Mouse (Mus musculus): ENCODE measurements around the gene Hes1. TPM values are rescaled to one million over a fixed set of nuclear protein-coding genes. Genes with fewer than 3 reads are reported as not detected.

Hes1 gene
- total RNA-seq, 1 experiment from 2014 or later = 37.9 TPM

DNA sequence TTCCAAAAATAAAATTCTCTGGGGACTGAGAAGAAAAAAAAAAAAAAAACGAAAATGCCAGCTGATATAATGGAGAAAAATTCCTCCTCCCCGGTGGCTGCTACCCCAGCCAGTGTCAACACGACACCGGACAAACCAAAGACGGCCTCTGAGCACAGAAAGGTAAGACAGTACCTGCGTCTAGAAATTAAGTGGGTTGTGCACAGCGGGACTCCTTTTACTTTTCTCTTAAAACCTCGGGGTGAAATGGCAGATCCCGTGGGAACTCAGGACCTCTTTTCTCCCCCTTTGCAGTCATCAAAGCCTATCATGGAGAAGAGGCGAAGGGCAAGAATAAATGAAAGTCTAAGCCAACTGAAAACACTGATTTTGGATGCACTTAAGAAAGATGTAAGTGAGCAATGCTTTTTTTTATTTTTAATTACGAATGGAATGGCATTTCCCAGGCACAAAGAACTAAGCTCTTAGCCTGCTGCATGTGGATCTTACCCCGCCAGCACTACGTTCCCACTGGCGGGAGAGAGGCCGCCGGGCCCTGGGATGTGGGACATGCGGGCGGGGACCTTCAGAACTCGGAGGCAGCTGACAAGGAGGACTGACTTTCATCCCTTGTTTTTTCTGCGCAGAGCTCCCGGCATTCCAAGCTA is 1.5 kb downstream of the Hes1 start:
- ATAC-seq (replicated peaks in 1 of 2; ENCODE audit: insufficient read depth in 1 of 2, low FRiP score in 2 of 2, low TSS enrichment in 1 of 2, low read depth in 1 of 2, poor library complexity in 2 of 2, severe bottlenecking in 2 of 2) = no peak

DNA sequence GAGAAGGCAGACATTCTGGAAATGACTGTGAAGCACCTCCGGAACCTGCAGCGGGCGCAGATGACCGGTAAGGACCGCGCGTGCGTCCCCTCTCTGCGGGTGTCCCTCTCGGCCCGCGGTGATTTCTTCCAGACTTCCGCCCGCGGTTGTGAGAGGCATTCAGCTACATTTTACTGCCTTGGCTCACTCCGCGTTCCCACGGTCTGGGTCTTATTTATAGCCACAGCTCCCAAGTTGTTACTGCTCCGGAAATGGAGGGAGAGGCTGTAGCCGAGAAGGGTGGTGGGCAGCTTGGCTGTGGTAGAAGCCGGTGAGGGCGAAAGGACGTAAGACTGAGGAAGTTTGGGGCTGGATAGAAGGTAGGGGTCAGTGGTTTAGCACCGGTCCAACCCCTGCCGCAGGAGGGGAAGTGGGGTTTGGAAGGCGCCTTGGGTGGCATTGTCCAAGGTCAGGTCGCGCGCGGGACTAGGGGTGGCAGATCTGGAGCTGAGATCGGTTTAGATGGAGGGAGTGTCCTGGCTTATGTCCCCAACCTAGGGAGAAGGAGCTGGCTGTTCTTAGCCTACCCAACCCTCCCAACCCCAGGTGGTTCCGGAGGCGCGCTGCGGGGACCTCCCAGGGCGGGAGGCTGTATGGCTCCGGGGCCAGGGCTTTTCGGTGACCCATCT is 2.1 kb downstream of the Hes1 start:
- peak; percentile 19 to 22; a peak in 3 of 4 replicates for ATAC-seq (replicated peaks in 1 of 2; ENCODE audit: insufficient read depth in 1 of 2, low FRiP score in 2 of 2, low TSS enrichment in 1 of 2, low read depth in 1 of 2, poor library complexity in 2 of 2, severe bottlenecking in 2 of 2)

- peak; percentile 2 to 40; a peak in 3 of 4 replicates for ATAC-seq (replicated peaks in 1 of 2; ENCODE audit: insufficient read depth in 1 of 2, low FRiP score in 2 of 2, low TSS enrichment in 1 of 2, low read depth in 1 of 2, poor library complexity in 2 of 2, severe bottlenecking in 2 of 2)
Measured at GRCm38 (mm10) chr16:30066852-30067301, 2.7 kb downstream of the Hes1 start.

GRCm38 (mm10) chr16:30068041-30069020 is 4.1 kb downstream of the Hes1 start:
- ATAC-seq (replicated peaks in 1 of 2; ENCODE audit: insufficient read depth in 1 of 2, low FRiP score in 2 of 2, low TSS enrichment in 1 of 2, low read depth in 1 of 2, poor library complexity in 2 of 2, severe bottlenecking in 2 of 2) = no peak

GRCm38 (mm10) chr16:30069580-30069949 is 5.4 kb downstream of the Hes1 start:
- 0 out of 4 replicates have a peak, but pooled peaks of 1 of the 2 experiments have one; percentile 0 for ATAC-seq (replicated peaks in 1 of 2; ENCODE audit: insufficient read depth in 1 of 2, low FRiP score in 2 of 2, low TSS enrichment in 1 of 2, low read depth in 1 of 2, poor library complexity in 2 of 2, severe bottlenecking in 2 of 2)

GRCm38 (mm10) chr16:30069950-30070770 is 6.0 kb downstream of the Hes1 start:
- ATAC-seq (replicated peaks in 1 of 2; ENCODE audit: insufficient read depth in 1 of 2, low FRiP score in 2 of 2, low TSS enrichment in 1 of 2, low read depth in 1 of 2, poor library complexity in 2 of 2, severe bottlenecking in 2 of 2) = 0 out of 4 replicates have a peak, but pooled peaks of 1 of the 2 experiments have one; percentile 15

GRCm38 (mm10) chr16:30070771-30071191 is 6.6 kb downstream of the Hes1 start:
- no peak for ATAC-seq (replicated peaks in 1 of 2; ENCODE audit: insufficient read depth in 1 of 2, low FRiP score in 2 of 2, low TSS enrichment in 1 of 2, low read depth in 1 of 2, poor library complexity in 2 of 2, severe bottlenecking in 2 of 2)

GRCm38 (mm10) chr16:30073317-30073716 is 9.1 kb downstream of the Hes1 start:
- no peak for ATAC-seq (replicated peaks in 1 of 2; ENCODE audit: insufficient read depth in 1 of 2, low FRiP score in 2 of 2, low TSS enrichment in 1 of 2, low read depth in 1 of 2, poor library complexity in 2 of 2, severe bottlenecking in 2 of 2)

DNA sequence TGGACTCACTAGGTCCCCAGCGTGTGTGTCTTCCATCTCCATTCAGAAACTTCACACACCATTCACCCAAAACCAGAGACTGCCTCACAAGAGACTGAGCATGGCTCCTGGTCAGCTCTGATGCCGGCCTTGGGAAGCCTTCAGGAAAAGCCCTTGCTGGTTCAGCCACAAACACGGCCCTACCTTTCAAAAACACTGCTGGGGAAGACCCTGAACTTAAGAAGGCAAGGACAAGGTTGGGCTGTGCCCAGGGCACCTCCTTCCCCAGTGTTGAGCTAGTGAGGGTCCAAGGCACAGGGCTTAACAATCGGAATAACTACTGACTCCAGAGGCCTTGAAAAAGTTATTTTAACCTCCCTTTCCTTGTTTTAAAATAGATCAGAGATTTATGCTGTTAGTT is 17.3 kb downstream of the Hes1 start:
- ATAC-seq (replicated peaks in 1 of 2; ENCODE audit: insufficient read depth in 1 of 2, low FRiP score in 2 of 2, low TSS enrichment in 1 of 2, low read depth in 1 of 2, poor library complexity in 2 of 2, severe bottlenecking in 2 of 2) = no peak

DNA sequence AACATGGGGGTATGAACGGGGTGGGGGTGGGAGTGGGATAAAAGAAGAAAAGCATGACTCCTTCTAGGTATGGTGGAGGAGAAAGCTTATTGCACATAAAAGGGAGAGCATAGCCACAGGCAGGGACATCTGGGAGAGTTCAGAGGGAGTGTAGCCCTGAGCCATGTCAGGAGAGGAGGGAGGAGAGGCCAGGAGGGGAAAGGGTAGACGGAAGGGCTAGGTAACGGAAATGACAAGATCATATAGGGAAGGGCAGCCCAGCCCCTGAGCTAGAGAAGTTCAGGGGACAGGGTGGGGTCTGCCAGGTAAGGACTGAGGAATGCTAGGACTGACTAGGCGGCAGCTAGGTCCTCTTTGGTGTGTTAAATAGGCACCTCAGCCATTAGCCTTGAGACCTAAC is 17.8 kb downstream of the Hes1 start:
- no peak for ATAC-seq (replicated peaks in 1 of 2; ENCODE audit: insufficient read depth in 1 of 2, low FRiP score in 2 of 2, low TSS enrichment in 1 of 2, low read depth in 1 of 2, poor library complexity in 2 of 2, severe bottlenecking in 2 of 2)

DNA sequence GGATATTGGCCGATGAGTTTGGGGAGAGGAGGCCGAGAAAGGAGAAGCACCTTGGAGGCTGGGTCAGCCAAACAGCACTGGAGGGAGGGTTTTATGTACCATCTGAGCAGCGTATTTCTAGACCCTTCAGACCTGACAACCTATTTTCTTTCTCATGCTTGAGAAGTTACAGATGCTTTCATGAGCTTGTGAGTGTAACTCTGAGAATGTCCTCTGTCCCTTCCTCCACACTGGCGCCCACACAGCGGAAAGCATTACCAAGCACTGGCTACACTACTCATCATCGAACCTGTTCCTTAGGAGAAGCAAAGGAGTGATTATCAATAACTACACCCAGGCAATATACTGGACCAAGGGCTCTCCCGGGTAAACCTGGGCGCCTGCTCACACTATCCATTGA is 18.8 kb downstream of the Hes1 start:
- no peak for ATAC-seq (replicated peaks in 1 of 2; ENCODE audit: insufficient read depth in 1 of 2, low FRiP score in 2 of 2, low TSS enrichment in 1 of 2, low read depth in 1 of 2, poor library complexity in 2 of 2, severe bottlenecking in 2 of 2)

DNA sequence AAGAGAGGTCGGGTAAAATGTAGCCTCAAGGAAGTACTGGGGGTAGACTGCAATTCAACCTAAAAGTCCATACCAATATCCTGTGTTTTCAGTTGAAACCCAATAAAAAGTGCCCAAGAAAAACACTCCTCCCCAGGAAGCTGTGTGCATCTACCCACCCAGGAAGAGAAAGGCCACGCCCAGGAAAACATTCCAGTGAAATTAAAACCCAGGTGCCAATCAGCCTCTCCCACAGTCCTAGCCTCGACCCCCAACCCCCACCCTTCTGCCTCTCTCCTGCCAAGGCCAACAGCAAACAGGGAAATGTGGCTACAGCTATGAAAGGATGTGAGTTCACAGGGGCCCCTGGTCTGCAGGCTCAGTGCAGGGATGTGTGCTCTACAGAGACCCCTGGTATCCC is 19.4 kb downstream of the Hes1 start:
- ATAC-seq (replicated peaks in 1 of 2; ENCODE audit: insufficient read depth in 1 of 2, low FRiP score in 2 of 2, low TSS enrichment in 1 of 2, low read depth in 1 of 2, poor library complexity in 2 of 2, severe bottlenecking in 2 of 2) = no peak

- ATAC-seq (replicated peaks in 1 of 2; ENCODE audit: insufficient read depth in 1 of 2, low FRiP score in 2 of 2, low TSS enrichment in 1 of 2, low read depth in 1 of 2, poor library complexity in 2 of 2, severe bottlenecking in 2 of 2) = no peak
Measured at GRCm38 (mm10) chr16:30088646-30089045, 24.5 kb downstream of the Hes1 start.

- no peak for ATAC-seq (replicated peaks in 1 of 2; ENCODE audit: insufficient read depth in 1 of 2, low FRiP score in 2 of 2, low TSS enrichment in 1 of 2, low read depth in 1 of 2, poor library complexity in 2 of 2, severe bottlenecking in 2 of 2)
Measured at GRCm38 (mm10) chr16:30090200-30090865, 26.1 kb downstream of the Hes1 start.

DNA sequence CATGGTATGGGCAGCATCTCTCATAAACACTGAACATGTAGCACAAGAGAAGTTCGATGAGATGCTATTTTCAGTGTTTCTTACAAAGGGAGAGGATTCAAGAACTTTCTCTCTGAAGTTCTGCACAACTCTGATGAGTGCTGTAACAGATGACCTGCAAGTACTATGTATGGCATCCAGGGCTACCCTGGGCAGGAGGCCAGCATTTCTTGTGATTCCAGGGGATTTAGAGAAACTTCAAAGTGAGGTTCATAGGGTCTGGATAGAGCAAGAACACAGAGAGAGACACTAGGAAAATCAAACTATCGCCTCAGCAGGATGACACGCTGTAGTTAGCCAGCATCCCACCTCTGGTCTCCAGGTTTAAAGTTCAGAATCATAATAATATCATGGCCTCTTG is 31.9 kb downstream of the Hes1 start:
- no peak for ATAC-seq (replicated peaks in 1 of 2; ENCODE audit: insufficient read depth in 1 of 2, low FRiP score in 2 of 2, low TSS enrichment in 1 of 2, low read depth in 1 of 2, poor library complexity in 2 of 2, severe bottlenecking in 2 of 2)

- no peak for ATAC-seq (replicated peaks in 1 of 2; ENCODE audit: insufficient read depth in 1 of 2, low FRiP score in 2 of 2, low TSS enrichment in 1 of 2, low read depth in 1 of 2, poor library complexity in 2 of 2, severe bottlenecking in 2 of 2)
Measured at GRCm38 (mm10) chr16:30096475-30096874, 32.3 kb downstream of the Hes1 start.

- no peak for ATAC-seq (replicated peaks in 1 of 2; ENCODE audit: insufficient read depth in 1 of 2, low FRiP score in 2 of 2, low TSS enrichment in 1 of 2, low read depth in 1 of 2, poor library complexity in 2 of 2, severe bottlenecking in 2 of 2)
Measured at GRCm38 (mm10) chr16:30099124-30099523, 34.9 kb downstream of the Hes1 start.

Measured in hematopoietic stem cell, adult 5-6 weeks (primary cell).